Mouse (Mus musculus): ENCODE results near the gene Ror2.

- TF ChIP-seq CTCF (IDR thresholded peaks at IDR 0.05; ENCODE audit: low read depth) (no peak), EP300 (optimal IDR thresholded peaks at IDR 0.05) (no peak)
These were observed 60.0 kb downstream of the Ror2 start for GRCm38 (mm10) chr13:53225925-53226324.
